Mouse (Mus musculus): ENCODE data around the gene Ppil3.

The Ppil3 gene

GRCm38 (mm10) chr1:58409553-58410197, 35.6 kb downstream of the Ppil3 start:
- no peak for DNase-seq (ENCODE audit: low read depth, low spot score)

GRCm38 (mm10) chr1:58408141-58408540, 37.1 kb downstream of the Ppil3 start:
- no peak for DNase-seq (ENCODE audit: low read depth, low spot score)

GRCm38 (mm10) chr1:58407321-58407720, 38.0 kb downstream of the Ppil3 start:
- no peak for DNase-seq (ENCODE audit: low read depth, low spot score)

- DNase-seq (ENCODE audit: low read depth, low spot score): no peak
These were observed 41.5 kb downstream of the Ppil3 start for GRCm38 (mm10) chr1:58403745-58404144.

GRCm38 (mm10) chr1:58401396-58401795, 43.9 kb downstream of the Ppil3 start:
- no peak for DNase-seq (ENCODE audit: low read depth, low spot score)

- no peak for DNase-seq (ENCODE audit: low read depth, low spot score)
These were observed 47.6 kb downstream of the Ppil3 start for GRCm38 (mm10) chr1:58397731-58398130.

- no peak for DNase-seq (ENCODE audit: low read depth, low spot score)
These were observed 49.1 kb downstream of the Ppil3 start for GRCm38 (mm10) chr1:58396179-58396578.

- DNase-seq (ENCODE audit: low read depth, low spot score): no peak
These were observed 49.9 kb downstream of the Ppil3 start for GRCm38 (mm10) chr1:58395341-58395740.

GRCm38 (mm10) chr1:58393284-58394195, 51.7 kb downstream of the Ppil3 start:
- no peak for DNase-seq (ENCODE audit: low read depth, low spot score)

GRCm38 (mm10) chr1:58392652-58393283, 52.5 kb downstream of the Ppil3 start, which contains the start of gene Bzw1:
TSS of gene Bzw1 (plus strand) at chr1:58392898.
- DNase-seq (ENCODE audit: low read depth, low spot score): peak; percentile 90

- DNase-seq (ENCODE audit: low read depth, low spot score): peak; percentile 26
These were observed 53.0 kb downstream of the Ppil3 start for GRCm38 (mm10) chr1:58392268-58392651.

- no peak for DNase-seq (ENCODE audit: low read depth, low spot score)
These were observed 53.6 kb downstream of the Ppil3 start for GRCm38 (mm10) chr1:58391421-58392267.

- no peak for DNase-seq (ENCODE audit: low read depth, low spot score)
These were observed 62.6 kb downstream of the Ppil3 start for GRCm38 (mm10) chr1:58382586-58383281.
